Mouse (Mus musculus) heart, embryonic 16.5 days (tissue): ENCODE data around the gene Cars2. TPM values are rescaled to one million over a fixed set of nuclear protein-coding genes. Genes with fewer than 3 reads are reported as not detected.

Source experiments
- ATAC-seq: fragments of 200-750 bp; cut with Nextera tagmentation; replicated peaks from 2 replicates; pipeline ENCODE4 v1.8.0; 2017; ENCODE audit warnings: moderate number of reproducible peaks; ENCODE audit not compliant: insufficient read depth, low FRiP score; ENCODE audit errors: extremely low read depth
- H3K27ac ChIP-seq: fragments of 300-500 bp; sonication (generic); 2 replicates; pipeline ENCODE4 v1.5.1; 2014; ENCODE audit warnings: mild to moderate bottlenecking, low read length, control low read depth, moderate library complexity
- H3K27me3 ChIP-seq: fragments of 300-500 bp; sonication (generic); 2 replicates; pipeline ENCODE4 v1.6.1; 2014; ENCODE audit warnings: low read length, mixed read lengths; ENCODE audit not compliant: control insufficient read depth, insufficient read depth
- H3K36me3 ChIP-seq: fragments of 300-500 bp; sonication (generic); 2 replicates; pipeline ENCODE4 v1.6.1; 2014; ENCODE audit not compliant: control insufficient read depth, insufficient read depth
- H3K4me1 ChIP-seq: fragments of 300-500 bp; sonication (generic); 2 replicates; pipeline ENCODE4 v1.6.1; 2014; ENCODE audit warnings: low read length, mixed read lengths; ENCODE audit not compliant: control insufficient read depth, insufficient read depth
- H3K4me2 ChIP-seq: fragments of 300-500 bp; sonication (generic); 2 replicates; pipeline ENCODE4 v1.6.1; 2014; ENCODE audit warnings: low read depth, mild to moderate bottlenecking, control low read depth, low read length
- H3K4me3 ChIP-seq: fragments of 300-500 bp; sonication (generic); 2 replicates; pipeline ENCODE4 v1.5.1; 2014; ENCODE audit warnings: mild to moderate bottlenecking, control low read depth, low read length
- H3K9ac ChIP-seq: fragments of 300-500 bp; sonication (generic); 2 replicates; pipeline ENCODE4 v1.6.1; 2014; ENCODE audit warnings: low read length, control low read depth
- H3K9me3 ChIP-seq: fragments of 300-500 bp; sonication (generic); replicated peaks from 2 replicates; pipeline ENCODE4 v1.6.1; 2016; ENCODE audit warnings: low read length; ENCODE audit not compliant: control insufficient read depth
- WGBS: fragments of 180-500 bp; shearing (Covaris S2); extraction: QIAGEN DNeasy Blood & Tissue Kit; methylation state at CpG from one replicate; pipeline ENCODE4 v1.1.7; 2014; 5-methylcytosine and 5-hydroxymethylcytosine counted together
- polyA plus RNA-seq: library from polyadenylated mRNA; unstranded; fragments of >200 nt; fragmentation: Nextera tagmentation; extraction: Ambion mirVana; gene quantifications from 2 replicates; pipeline ENCODE4 v1.2.1, GENCODE M21; 2015

Gene Cars2
- polyA plus RNA-seq, 1 experiment from 2014 or later = 36.0 TPM

- H3K4me1 ChIP-seq = peaks cover 10% of the 10 kb centered on the region
- H3K4me3 ChIP-seq = no peak overlapping the region
- no peaks in the 10 kb centered on the region for H3K36me3 ChIP-seq
- 0 out of 2 replicates have a peak, but pooled peaks cover 4% of the 10 kb centered on the region for H3K27me3 ChIP-seq
- no peak for ATAC-seq
- H3K9me3 ChIP-seq = no peaks in the 10 kb centered on the region
- no peak overlapping the region for H3K9ac ChIP-seq
- no peak overlapping the region for H3K4me2 ChIP-seq
- 18% methylated on average over 7 of the region's 7 CpGs for WGBS
- H3K27ac ChIP-seq = no peak overlapping the region
Observed at GRCm38 (mm10) chr8:11486142-11486541, 64.4 kb downstream of the Cars2 start.

- H3K9ac ChIP-seq = peak overlapping the region; percentile 64
- no peaks in the 10 kb centered on the region; the same call in 1 of the 2 replicates for H3K27me3 ChIP-seq
- peak overlapping the region; percentile 94 for H3K27ac ChIP-seq
- H3K9me3 ChIP-seq = no peaks in the 10 kb centered on the region
- no peak overlapping the region for H3K4me3 ChIP-seq
- no peaks in the 10 kb centered on the region for H3K36me3 ChIP-seq
- H3K4me2 ChIP-seq = peak overlapping the region; percentile 39
- peaks cover 12% of the 10 kb centered on the region for H3K4me1 ChIP-seq
- WGBS = 44% methylated on average over 3 of the region's 3 CpGs
- ATAC-seq = peak; percentile 54
Observed at GRCm38 (mm10) chr8:11482537-11482936, 68.0 kb downstream of the Cars2 start.

- Histone ChIP-seq H3K36me3 (no peaks in the 10 kb centered on the region), H3K9me3 (no peaks in the 10 kb centered on the region), H3K4me1 (peaks cover 12% of the 10 kb centered on the region), H3K27ac (peak overlapping the region; percentile 94), H3K4me3 (no peak overlapping the region), H3K27me3 (no peaks in the 10 kb centered on the region; the same call in 1 of the 2 replicates), H3K4me2 (peak overlapping the region; percentile 39), H3K9ac (no peak overlapping the region)
- WGBS = 63% methylated on average over 3 of the region's 3 CpGs
- no peak for ATAC-seq
Observed at GRCm38 (mm10) chr8:11481876-11482275, 68.7 kb downstream of the Cars2 start.

- ATAC-seq = no peak
- Histone ChIP-seq H3K4me1 (peaks cover 20% of the 10 kb centered on the region), H3K9me3 (no peaks in the 10 kb centered on the region), H3K27me3 (no peaks in the 10 kb centered on the region; the same call in 1 of the 2 replicates), H3K4me2 (peak overlapping the region; percentile 95), H3K27ac (peak overlapping the region; percentile 74), H3K36me3 (no peaks in the 10 kb centered on the region), H3K9ac (peak overlapping the region; percentile 72), H3K4me3 (peak overlapping the region; percentile 84)
- WGBS = 21% methylated on average over 14 of the region's 14 CpGs
Observed at GRCm38 (mm10) chr8:11479591-11479990, 71.0 kb downstream of the Cars2 start.

- Histone ChIP-seq H3K4me2 (peak overlapping the region; percentile 95), H3K4me1 (peaks cover 26% of the 10 kb centered on the region), H3K4me3 (peak overlapping the region; percentile 84), H3K27me3 (no peaks in the 10 kb centered on the region; the same call in 1 of the 2 replicates), H3K27ac (peak overlapping the region; percentile 74), H3K9ac (peak overlapping the region; percentile 72), H3K9me3 (no peaks in the 10 kb centered on the region), H3K36me3 (no peaks in the 10 kb centered on the region)
- ATAC-seq = no peak
- 5% methylated on average over 23 of the region's 23 CpGs for WGBS
Observed at GRCm38 (mm10) chr8:11478807-11479527, 71.6 kb downstream of the Cars2 start.

GRCm38 (mm10) chr8:11477811-11478761 lies 72.5 kb downstream of the Cars2 start, which contains the start of gene Rab20:
Gene Rab20 (minus strand): TSS chr8:11478710.
- Histone ChIP-seq H3K4me3 (peak within 1 kb of the TSS; percentile 84), H3K27me3 (no peaks in the 10 kb centered on the region; the same call in 1 of the 2 replicates), H3K9me3 (no peaks in the 10 kb centered on the region), H3K27ac (peak within 1 kb of the TSS; percentile 97), H3K9ac (peak within 1 kb of the TSS; percentile 91), H3K4me2 (peak within 1 kb of the TSS; percentile 95), H3K4me1 (peaks cover 35% of the 10 kb centered on the region), H3K36me3 (no peaks in the 10 kb centered on the region)
- peak; percentile 73 for ATAC-seq
- WGBS = under 1% methylated on average over 69 of the region's 69 CpGs

- ATAC-seq = no peak
- peak overlapping the region; percentile 84 for H3K4me3 ChIP-seq
- no peaks in the 10 kb centered on the region; the same call in 1 of the 2 replicates for H3K27me3 ChIP-seq
- no peaks in the 10 kb centered on the region for H3K9me3 ChIP-seq
- H3K4me1 ChIP-seq = peaks cover 40% of the 10 kb centered on the region
- no peaks in the 10 kb centered on the region for H3K36me3 ChIP-seq
- peak overlapping the region; percentile 97 for H3K27ac ChIP-seq
- H3K4me2 ChIP-seq = peak overlapping the region; percentile 95
- H3K9ac ChIP-seq = peak overlapping the region; percentile 91
- 3% methylated on average over 9 of the region's 9 CpGs for WGBS
Observed at GRCm38 (mm10) chr8:11477178-11477553, 73.4 kb downstream of the Cars2 start.

- peak overlapping the region; percentile 97 for H3K27ac ChIP-seq
- H3K27me3 ChIP-seq = no peaks in the 10 kb centered on the region; the same call in 1 of the 2 replicates
- H3K4me1 ChIP-seq = peaks cover 35% of the 10 kb centered on the region
- no peaks in the 10 kb centered on the region for H3K9me3 ChIP-seq
- H3K36me3 ChIP-seq = no peaks in the 10 kb centered on the region
- peak overlapping the region; percentile 91 for H3K9ac ChIP-seq
- WGBS = 9% methylated on average over 24 of the region's 24 CpGs
- peak overlapping the region; percentile 95 for H3K4me2 ChIP-seq
- H3K4me3 ChIP-seq = peak overlapping the region; percentile 84
- peak; percentile 11 for ATAC-seq
Observed at GRCm38 (mm10) chr8:11476338-11477177, 74.0 kb downstream of the Cars2 start.
